Mouse (Mus musculus): ENCODE data around the gene Mgll. TPM values are rescaled to one million over a fixed set of nuclear protein-coding genes. Genes with fewer than 3 reads are reported as not detected.
A peak's percentile ranks its signal among the peaks of the same experiment; 100 is the strongest.

The Mgll gene
- polyA plus RNA-seq, 1 experiment from 2014 or later: 4.6 TPM

DNA sequence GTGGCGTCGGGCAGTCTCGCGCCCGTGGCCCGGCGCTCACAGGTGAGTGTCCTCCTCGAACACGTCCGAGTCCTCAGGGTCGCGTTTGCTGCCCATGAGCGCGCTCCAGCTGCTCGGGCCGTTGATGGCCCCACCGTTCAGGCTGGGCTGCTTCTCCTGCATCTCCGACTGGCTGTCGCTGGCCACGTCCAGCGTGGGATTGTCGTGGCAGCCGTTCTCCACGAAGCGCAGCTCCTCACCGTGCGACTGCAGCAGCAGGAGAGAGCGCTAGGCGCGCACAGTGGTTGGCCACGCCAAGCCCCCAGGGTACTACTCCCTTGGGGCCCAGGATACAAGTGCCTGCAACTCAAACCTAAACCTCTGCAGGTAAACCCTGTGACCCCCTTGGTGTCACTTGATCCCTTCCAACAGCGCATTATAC is 118.5 kb downstream of the Mgll start:
- no peaks in the 10 kb centered on the region for H3K36me3 ChIP-seq (ENCODE audit: control insufficient read depth, insufficient read depth, low read length)
- H3K9me3 ChIP-seq (ENCODE audit: control insufficient read depth, low read length): no peaks in the 10 kb centered on the region
- DNase-seq (ENCODE audit: low spot score) (no peak), ATAC-seq (ENCODE audit: low FRiP score) (no peak)
- H3K9ac ChIP-seq (ENCODE audit: low read depth, low read length): peak overlapping the region; percentile 66
- H3K27me3 ChIP-seq (ENCODE audit: control insufficient read depth, insufficient read depth, low read length): no peaks in the 10 kb centered on the region
- peak overlapping the region; percentile 81 for H3K4me3 ChIP-seq (ENCODE audit: low read depth, low read length)
- H3K4me1 ChIP-seq (replicated peaks; ENCODE audit: control insufficient read depth, insufficient read depth, low read length): peaks cover 9% of the 10 kb centered on the region
- peak overlapping the region; percentile 85 for H3K4me2 ChIP-seq (replicated peaks; ENCODE audit: low read depth, low read length)
- H3K27ac ChIP-seq (ENCODE audit: low read depth, low read length): peak overlapping the region; percentile 84
- WGBS: 1% methylated on average over 32 of the region's 32 CpGs

DNA sequence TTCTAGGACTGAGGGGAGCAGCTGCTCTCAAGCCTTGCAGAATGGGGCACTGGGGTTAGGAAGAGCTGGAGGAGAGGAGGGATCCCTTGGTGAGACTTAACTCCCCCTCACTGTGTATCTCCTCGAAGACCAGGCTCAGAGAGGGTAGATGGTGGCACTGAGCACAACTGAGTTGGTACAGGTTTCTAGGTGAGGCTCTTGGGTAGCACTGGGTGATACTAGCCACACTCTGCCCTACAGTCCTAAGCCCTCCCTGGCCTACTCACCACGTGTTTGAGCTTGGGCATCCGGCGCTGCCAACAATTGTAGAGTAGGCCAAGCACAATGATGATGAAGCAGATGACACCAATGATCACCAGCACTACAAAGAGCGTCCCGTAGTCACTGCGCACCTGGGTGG is 119.0 kb downstream of the Mgll start:
- Histone ChIP-seq H3K9me3 (ENCODE audit: control insufficient read depth, low read length) (no peaks in the 10 kb centered on the region), H3K4me2 (replicated peaks; ENCODE audit: low read depth, low read length) (peak overlapping the region; percentile 85), H3K4me3 (ENCODE audit: low read depth, low read length) (peak overlapping the region; percentile 81; the same call in 1 of the 2 replicates), H3K9ac (ENCODE audit: low read depth, low read length) (no peak overlapping the region), H3K27me3 (ENCODE audit: control insufficient read depth, insufficient read depth, low read length) (no peaks in the 10 kb centered on the region), H3K27ac (ENCODE audit: low read depth, low read length) (no peak overlapping the region), H3K4me1 (replicated peaks; ENCODE audit: control insufficient read depth, insufficient read depth, low read length) (peaks cover 9% of the 10 kb centered on the region), H3K36me3 (ENCODE audit: control insufficient read depth, insufficient read depth, low read length) (no peaks in the 10 kb centered on the region)
- 72% methylated on average over 7 of the region's 7 CpGs for WGBS
- DNase-seq (ENCODE audit: low spot score) (no peak), ATAC-seq (ENCODE audit: low FRiP score) (no peak)

DNA sequence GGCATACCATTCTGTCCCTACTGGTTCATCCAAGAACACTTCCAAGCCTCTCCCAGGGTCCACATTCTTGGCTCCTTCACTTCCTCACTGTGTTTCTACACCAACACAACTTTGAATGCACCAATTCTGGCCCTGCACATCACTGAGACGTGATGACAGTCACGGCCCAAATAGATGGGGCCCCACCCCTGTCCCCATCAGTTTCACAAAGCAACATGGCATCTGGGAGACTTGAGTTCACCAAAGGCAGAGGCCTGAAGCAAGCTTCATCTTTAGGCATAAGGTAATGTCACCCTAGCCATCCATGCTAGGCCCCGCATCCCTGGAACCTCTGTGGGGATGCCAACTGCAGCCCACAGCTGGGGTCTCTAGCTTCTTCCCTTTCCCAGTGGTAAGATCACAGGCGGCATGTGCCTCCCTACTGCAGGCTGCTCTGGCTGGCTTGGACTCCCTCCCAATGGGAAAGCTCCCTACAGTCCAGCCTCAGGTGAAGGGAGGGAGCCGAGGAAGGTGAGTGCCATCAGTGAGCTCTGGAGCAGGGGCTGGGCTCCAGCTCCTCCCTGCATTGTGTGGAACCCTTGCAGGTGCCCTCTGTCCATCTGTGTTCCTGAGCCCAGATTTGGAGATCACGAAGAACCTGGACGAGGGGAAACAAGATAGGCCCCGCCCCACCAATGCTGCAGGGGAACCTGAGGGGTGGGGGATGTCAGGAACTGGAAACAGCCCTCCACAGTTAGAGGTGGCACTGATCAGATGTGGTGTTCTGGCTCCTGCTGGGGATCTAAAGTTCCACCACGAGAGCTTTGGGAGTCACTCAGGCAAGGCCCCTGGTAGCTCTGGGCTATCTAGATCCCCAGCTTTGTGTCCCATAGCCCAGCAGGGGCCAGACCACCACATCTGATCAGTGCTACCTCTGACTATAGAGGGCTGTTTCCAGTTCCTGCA is 119.8 kb downstream of the Mgll start:
- Histone ChIP-seq H3K4me2 (replicated peaks; ENCODE audit: low read depth, low read length) (no peak overlapping the region), H3K9me3 (ENCODE audit: control insufficient read depth, low read length) (no peaks in the 10 kb centered on the region), H3K27me3 (ENCODE audit: control insufficient read depth, insufficient read depth, low read length) (no peaks in the 10 kb centered on the region), H3K9ac (ENCODE audit: low read depth, low read length) (no peak overlapping the region), H3K4me1 (replicated peaks; ENCODE audit: control insufficient read depth, insufficient read depth, low read length) (peaks cover 9% of the 10 kb centered on the region), H3K4me3 (ENCODE audit: low read depth, low read length) (no peak overlapping the region), H3K36me3 (ENCODE audit: control insufficient read depth, insufficient read depth, low read length) (no peaks in the 10 kb centered on the region), H3K27ac (ENCODE audit: low read depth, low read length) (no peak overlapping the region)
- ATAC-seq (ENCODE audit: low FRiP score): no peak
- 82% methylated on average over 9 of the region's 9 CpGs for WGBS
- no peak for DNase-seq (ENCODE audit: low spot score)

DNA sequence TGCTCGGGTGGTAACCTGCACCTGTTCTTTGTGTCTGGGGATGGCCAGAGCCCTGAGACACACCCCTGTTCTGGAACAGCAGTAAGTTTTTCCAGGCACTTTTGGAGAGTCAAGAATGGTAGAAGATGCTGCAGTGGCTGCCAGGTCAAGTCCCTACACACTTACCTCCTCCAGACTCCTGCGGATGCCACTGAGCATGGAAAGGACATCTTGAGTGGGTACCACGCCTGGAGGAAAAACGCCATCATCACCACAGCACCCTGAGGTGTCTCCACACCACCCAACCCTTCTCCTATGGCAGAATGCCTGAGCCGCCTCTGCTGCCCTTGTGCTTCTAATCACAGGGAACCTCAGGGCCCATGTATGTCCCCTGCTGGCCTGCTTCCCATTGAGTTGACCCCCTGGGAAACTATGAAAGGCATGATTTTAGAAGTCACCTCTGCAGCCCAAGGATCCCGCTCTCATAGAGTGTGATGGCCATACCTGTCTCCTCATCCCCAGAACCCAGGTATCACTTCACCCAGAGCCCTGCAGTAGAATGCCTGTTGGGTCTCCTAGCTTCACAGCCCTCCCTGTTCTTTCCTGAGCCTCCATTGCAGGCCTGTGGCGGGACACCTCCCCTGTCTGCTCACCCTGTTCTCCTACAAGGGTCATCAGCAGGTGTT is 120.8 kb downstream of the Mgll start:
- WGBS: 89% methylated on average over 7 of the region's 7 CpGs
- Histone ChIP-seq H3K9me3 (ENCODE audit: control insufficient read depth, low read length) (no peaks in the 10 kb centered on the region), H3K27ac (ENCODE audit: low read depth, low read length) (no peak overlapping the region), H3K4me2 (replicated peaks; ENCODE audit: low read depth, low read length) (no peak overlapping the region), H3K4me1 (replicated peaks; ENCODE audit: control insufficient read depth, insufficient read depth, low read length) (peaks cover 9% of the 10 kb centered on the region), H3K9ac (ENCODE audit: low read depth, low read length) (no peak overlapping the region), H3K4me3 (ENCODE audit: low read depth, low read length) (no peak overlapping the region), H3K27me3 (ENCODE audit: control insufficient read depth, insufficient read depth, low read length) (no peaks in the 10 kb centered on the region), H3K36me3 (ENCODE audit: control insufficient read depth, insufficient read depth, low read length) (no peaks in the 10 kb centered on the region)
- no peak for DNase-seq (ENCODE audit: low spot score)
- no peak for ATAC-seq (ENCODE audit: low FRiP score)

DNA sequence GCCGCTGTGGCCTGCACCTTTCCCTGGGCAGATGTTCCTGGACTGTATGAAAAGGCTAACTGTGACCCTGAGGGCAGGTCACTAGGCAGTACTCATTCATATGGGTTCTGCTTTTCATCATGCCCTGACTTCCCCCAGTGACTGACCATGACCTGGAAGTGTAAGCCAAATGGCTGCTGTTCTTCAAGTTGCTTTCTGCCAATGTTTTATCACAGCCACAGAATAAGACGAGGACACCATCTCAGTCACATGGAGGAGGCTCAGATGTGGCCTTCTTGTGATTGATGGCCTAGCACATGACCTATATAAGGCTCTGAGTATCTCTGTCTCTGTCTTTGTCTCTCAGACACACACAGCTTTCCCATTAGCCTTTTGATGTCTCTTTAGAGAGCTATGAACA is 123.4 kb downstream of the Mgll start:
- Histone ChIP-seq H3K4me2 (replicated peaks; ENCODE audit: low read depth, low read length) (no peak overlapping the region), H3K27me3 (ENCODE audit: control insufficient read depth, insufficient read depth, low read length) (no peaks in the 10 kb centered on the region), H3K4me1 (replicated peaks; ENCODE audit: control insufficient read depth, insufficient read depth, low read length) (peaks cover 4% of the 10 kb centered on the region; the same call in 1 of the 2 replicates), H3K4me3 (ENCODE audit: low read depth, low read length) (no peak overlapping the region), H3K9ac (ENCODE audit: low read depth, low read length) (no peak overlapping the region), H3K36me3 (ENCODE audit: control insufficient read depth, insufficient read depth, low read length) (no peaks in the 10 kb centered on the region), H3K9me3 (ENCODE audit: control insufficient read depth, low read length) (no peaks in the 10 kb centered on the region), H3K27ac (ENCODE audit: low read depth, low read length) (no peak overlapping the region)
- WGBS: 57% methylated on average over 2 of the region's 2 CpGs
- no peak for ATAC-seq (ENCODE audit: low FRiP score)
- DNase-seq (ENCODE audit: low spot score): no peak

DNA sequence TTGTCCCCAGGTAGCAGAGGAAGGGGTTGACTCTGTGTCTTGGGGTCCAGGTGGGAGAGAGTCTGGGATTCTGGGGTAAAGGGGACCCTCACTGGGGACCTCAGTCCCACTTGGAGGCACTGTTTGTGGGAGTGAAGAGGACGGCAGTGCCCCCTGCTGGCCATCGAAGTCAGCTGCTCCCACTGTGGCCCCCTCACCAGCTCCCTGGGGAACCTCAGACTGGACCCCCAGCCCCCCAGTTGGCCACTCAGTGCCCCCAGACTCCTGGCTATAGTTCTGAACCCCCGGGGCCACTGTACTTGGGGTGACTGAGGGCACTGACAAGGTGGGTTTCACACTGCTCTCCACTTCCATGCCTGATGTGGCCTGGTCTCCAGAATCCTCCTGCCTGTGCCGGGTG is 125.1 kb downstream of the Mgll start:
- no peaks in the 10 kb centered on the region for H3K27me3 ChIP-seq (ENCODE audit: control insufficient read depth, insufficient read depth, low read length)
- H3K4me3 ChIP-seq (ENCODE audit: low read depth, low read length): no peak overlapping the region
- H3K4me2 ChIP-seq (replicated peaks; ENCODE audit: low read depth, low read length): no peak overlapping the region
- H3K4me1 ChIP-seq (replicated peaks; ENCODE audit: control insufficient read depth, insufficient read depth, low read length): no peaks in the 10 kb centered on the region
- H3K9me3 ChIP-seq (ENCODE audit: control insufficient read depth, low read length): no peaks in the 10 kb centered on the region
- DNase-seq (ENCODE audit: low spot score): peak; percentile 46
- ATAC-seq (ENCODE audit: low FRiP score): peak; percentile 40; the same call in 1 of the 2 replicates
- 45% methylated on average over 4 of the region's 4 CpGs for WGBS
- H3K9ac ChIP-seq (ENCODE audit: low read depth, low read length): no peak overlapping the region
- no peak overlapping the region for H3K27ac ChIP-seq (ENCODE audit: low read depth, low read length)
- no peaks in the 10 kb centered on the region for H3K36me3 ChIP-seq (ENCODE audit: control insufficient read depth, insufficient read depth, low read length)

DNA sequence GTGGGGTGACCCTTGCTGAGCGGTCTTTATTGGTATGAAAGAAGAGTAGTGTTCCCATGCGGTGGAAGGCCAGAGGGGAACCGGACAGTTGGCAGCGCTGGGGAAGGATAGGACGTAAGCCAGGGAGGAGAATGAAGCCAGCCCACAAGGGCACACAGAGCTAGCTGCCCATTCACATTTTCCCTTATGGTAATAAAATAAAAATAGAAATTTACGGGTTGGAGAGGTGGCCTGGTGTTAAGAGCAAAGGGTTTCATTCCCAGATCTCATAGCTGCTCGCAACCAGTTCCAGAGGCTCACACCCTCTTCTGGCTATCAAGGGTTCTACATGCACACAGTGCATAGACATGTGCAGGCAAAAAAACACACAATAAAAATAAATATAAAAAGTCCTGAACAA is 125.8 kb downstream of the Mgll start:
- H3K9ac ChIP-seq (ENCODE audit: low read depth, low read length): no peak overlapping the region
- H3K27ac ChIP-seq (ENCODE audit: low read depth, low read length): no peak overlapping the region
- no peak overlapping the region for H3K4me2 ChIP-seq (replicated peaks; ENCODE audit: low read depth, low read length)
- no peaks in the 10 kb centered on the region for H3K9me3 ChIP-seq (ENCODE audit: control insufficient read depth, low read length)
- H3K4me1 ChIP-seq (replicated peaks; ENCODE audit: control insufficient read depth, insufficient read depth, low read length): no peaks in the 10 kb centered on the region
- H3K36me3 ChIP-seq (ENCODE audit: control insufficient read depth, insufficient read depth, low read length): no peaks in the 10 kb centered on the region
- DNase-seq (ENCODE audit: low spot score) (no peak), ATAC-seq (ENCODE audit: low FRiP score) (no peak)
- H3K4me3 ChIP-seq (ENCODE audit: low read depth, low read length): no peak overlapping the region
- no peaks in the 10 kb centered on the region for H3K27me3 ChIP-seq (ENCODE audit: control insufficient read depth, insufficient read depth, low read length)
- 92% methylated on average over 7 of the region's 7 CpGs for WGBS

DNA sequence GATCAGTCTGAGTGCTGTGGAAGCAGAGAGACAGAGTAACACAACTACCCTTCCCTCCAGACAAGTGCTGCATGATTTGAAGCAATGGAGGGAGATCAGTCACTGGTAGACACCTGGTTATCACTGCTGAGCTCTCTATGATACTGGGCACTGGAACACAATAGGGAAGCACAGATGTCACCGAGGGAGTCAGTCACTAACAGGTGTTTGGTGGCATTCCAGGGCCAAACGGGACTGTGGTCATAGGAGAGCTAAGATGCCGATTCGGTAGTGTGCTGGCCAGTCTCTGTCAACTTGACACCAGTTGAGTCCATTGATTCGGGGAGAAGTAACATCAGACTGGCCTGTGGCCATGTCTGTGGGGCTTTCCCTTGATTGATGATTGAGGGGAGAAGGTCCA is 130.3 kb downstream of the Mgll start:
- no peak overlapping the region for H3K9ac ChIP-seq (ENCODE audit: low read depth, low read length)
- 87% methylated on average over 5 of the region's 5 CpGs for WGBS
- H3K9me3 ChIP-seq (ENCODE audit: control insufficient read depth, low read length): no peaks in the 10 kb centered on the region
- no peak overlapping the region for H3K4me2 ChIP-seq (replicated peaks; ENCODE audit: low read depth, low read length)
- no peak overlapping the region for H3K4me3 ChIP-seq (ENCODE audit: low read depth, low read length)
- H3K4me1 ChIP-seq (replicated peaks; ENCODE audit: control insufficient read depth, insufficient read depth, low read length): no peaks in the 10 kb centered on the region
- no peak for ATAC-seq (ENCODE audit: low FRiP score)
- no peak for DNase-seq (ENCODE audit: low spot score)
- H3K36me3 ChIP-seq (ENCODE audit: control insufficient read depth, insufficient read depth, low read length): no peaks in the 10 kb centered on the region
- no peak overlapping the region for H3K27ac ChIP-seq (ENCODE audit: low read depth, low read length)
- H3K27me3 ChIP-seq (ENCODE audit: control insufficient read depth, insufficient read depth, low read length): no peaks in the 10 kb centered on the region
